Mouse (Mus musculus) right cerebral cortex, postnatal 10 days (tissue): ENCODE measurements around the gene Gm10181.
A peak's percentile ranks its signal among the peaks of the same experiment; 100 is the strongest.
"Not testable (repeated sequence)": the region's sequence is repeated elsewhere in the genome, so short reads cannot be mapped to it uniquely, and the experiment has no call there.

ENCODE experiments used
- DNase-seq, 2 experiments: peaks; one replicate each; pipeline ENCODE4 v3.0.0; 2021; ENCODE audit warnings: low spot score in 2 of 2

Gm10181 gene

DNA sequence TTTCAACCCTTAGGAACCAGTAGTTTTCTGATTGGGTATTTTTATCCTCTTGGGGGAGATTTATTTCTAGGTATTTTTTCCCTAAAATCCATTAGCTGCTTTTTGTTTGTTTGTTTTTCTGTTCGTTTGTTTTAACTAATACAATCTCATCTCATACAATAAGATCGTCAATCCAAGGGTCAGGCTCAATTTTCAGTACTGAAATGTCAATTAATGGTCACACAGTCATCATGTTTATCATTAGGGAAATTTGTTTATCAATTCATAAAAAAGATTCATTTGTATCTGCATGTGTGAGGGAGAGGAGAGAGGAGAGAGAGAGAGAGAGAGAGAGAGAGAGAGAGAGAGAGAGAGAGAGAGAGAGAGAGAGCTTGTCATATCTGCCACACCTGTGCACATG, at the start of gene Gm10181:
Gm10181 (plus strand) TSS at position 301 of the 400 bp plus-strand sequence.
- DNase-seq = no peak

DNA sequence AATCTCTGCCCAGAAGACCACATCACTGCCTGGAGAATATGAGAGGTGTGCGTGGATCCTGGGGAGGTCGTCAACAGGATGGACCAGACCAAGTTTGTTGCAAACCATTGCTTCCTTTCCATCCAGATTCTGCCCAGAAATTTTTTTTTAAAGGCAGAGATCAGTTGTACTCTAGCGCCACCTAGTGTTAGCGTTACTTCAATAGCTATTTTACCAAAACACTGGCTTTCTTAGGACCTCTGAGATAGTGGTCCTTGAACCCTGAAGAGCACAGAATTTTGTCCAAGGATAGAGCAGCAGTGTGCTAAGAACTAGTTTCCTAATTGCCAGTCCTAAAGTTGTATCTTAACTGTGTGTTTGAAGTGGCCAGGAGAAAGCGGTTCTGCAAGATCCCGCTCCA, 47.6 kb upstream of the Gm10181 start:
- DNase-seq = peak in 1 of 2 experiments; percentile 44

DNA sequence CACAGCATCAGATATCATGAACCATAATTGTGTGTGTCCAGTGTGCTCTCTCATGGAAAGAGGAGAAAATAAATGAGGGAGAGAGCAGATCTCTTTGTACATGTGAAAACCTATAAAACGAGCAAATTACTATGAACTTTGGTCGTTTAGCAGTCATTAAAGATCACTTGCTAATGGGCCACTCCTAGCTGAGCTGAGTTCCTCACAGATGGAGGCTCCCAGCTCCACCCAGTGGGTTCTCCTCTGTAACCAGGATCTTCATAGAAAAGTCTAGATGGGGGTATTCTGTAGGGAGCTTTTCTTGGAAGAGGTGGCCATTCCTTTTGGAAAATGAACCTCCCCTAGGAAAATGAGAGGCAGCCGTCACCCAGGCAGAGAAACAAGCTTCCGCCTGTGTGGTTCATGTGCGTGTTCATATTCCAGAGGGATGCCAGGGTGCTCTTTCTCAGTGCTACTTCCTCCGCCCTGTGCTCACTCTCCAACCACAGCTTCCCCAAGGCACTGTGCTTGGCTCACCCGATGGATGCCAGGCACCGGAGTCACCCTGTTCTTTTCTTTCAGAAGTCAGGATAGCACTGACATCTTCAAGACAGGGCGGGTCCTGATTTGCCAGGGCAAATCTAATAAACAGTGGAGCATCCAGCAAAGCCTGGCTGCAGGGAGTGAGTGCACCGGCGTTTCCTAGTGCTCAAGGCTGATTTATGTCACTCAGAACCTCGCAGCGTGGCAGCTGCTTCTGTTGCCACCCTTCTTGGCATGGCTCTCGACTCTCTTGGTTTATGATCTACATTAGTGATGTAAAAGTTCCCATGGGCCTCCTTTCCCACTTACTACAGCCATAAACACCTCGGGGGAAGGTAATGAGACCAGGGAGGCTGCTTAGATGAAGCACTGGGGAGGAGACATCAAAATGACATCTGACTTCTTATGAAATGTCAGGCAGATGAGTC, 46.8 kb upstream of the Gm10181 start:
- no peak for DNase-seq

DNA sequence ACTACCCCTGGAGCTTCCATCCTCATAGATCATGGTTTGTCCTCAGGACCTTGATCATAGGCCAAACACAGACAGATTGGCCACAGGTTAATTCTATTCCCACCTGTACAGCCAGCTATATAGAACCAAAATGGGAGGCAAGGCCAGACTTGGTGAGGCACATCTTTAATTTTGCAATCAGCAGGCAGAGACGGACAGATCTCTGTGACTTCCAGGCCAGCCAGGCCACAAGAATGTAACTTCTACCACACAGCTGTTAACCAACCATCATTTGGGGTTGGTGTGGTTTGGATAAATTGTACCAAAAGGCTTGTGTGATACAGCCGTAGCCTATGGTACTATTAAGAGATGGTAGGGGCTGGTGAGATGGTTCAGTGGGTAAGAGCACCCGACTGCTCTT, 44.9 kb upstream of the Gm10181 start:
- no peak for DNase-seq

DNA sequence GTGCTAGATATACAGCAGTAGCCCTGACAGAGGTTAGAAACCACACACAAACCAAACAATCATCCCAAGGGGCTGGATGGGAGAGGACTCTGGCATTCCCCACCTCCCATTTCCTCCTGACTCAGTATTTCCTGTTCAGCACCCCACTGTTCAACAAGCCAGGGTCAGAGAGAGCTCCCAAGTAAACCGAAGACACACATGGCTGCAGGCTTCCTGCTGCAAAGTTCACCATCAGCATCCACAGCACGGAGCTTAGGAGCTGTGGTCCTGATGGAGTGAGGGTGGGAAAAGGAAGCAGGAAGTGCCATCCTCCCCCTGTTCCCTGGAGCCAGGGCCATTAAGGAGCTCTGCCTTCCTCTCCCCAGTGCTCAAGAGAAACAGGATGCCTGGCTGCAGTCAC, 40.9 kb upstream of the Gm10181 start:
- no peak for DNase-seq

DNA sequence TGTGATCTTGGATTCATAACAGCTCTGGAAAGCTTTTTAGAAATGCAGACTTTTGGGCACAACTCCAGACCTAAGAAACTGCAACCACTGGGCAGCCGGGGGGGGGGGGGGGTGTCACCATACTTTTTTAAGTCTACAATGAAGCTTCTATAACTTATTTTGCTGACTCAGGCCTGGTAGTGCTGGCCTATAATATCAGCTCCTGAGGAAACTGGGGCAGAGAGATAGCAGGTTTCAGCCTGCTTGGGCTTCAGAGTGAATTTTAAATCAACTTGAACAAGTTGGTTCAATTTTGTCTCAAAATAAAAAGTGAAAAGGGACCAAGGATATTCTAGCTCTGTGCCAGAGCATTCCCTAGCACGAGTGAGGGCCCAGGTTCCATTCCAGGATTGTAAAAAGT, 40.3 kb upstream of the Gm10181 start:
- DNase-seq = no peak

DNA sequence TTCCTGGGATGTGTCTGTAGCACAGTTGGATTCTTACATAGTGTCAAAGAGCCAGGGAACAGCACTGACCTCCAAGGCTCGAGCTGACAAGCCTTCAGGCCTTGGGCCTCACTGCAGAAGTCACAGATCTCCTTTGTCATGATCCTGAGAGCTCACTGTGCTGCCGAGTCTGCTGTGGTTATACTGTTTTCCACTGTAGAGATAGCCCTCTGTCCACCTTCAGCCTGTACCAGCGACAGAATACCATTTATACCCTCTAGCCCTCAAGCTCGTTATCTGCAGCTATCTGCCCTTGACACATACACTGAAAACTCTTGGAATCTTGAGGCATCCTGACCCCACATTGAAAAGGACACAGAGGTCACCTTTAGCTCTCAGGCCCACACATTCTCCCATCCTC, 37.3 kb upstream of the Gm10181 start:
- no peak for DNase-seq

DNA sequence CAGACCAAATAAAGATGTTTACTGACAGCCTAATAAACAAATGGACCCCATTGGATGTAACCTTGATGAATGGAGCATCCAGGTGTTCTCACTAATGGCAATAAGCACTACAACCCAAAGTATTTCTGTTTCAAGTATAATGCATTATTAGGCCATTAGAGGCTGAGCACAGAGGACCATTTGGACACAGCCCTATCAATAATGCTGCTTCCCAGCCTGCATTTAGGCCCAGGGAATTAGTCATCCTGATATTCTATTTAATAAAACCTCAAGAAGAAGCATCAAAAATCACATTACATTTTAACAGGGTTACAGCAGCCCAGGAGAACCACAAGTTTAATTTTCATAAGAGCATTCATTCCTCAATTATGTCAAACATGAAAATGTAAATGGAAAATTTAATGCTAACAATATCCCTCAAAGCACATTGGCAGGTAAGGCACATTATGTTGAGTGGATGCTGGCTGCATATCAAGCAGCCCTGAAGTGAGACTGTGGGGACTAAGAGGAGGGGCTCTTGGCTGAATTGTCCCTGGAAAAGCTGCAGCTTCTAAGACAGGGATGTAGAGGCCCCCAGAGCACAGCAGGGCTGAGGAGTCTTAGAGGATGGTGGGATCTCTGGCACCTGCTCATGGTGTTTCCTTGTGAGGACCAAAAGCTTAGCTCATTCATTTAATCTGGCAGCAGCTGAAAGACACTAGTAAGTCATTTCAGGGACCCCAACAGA, 33.4 kb upstream of the Gm10181 start:
- no peak for DNase-seq

DNA sequence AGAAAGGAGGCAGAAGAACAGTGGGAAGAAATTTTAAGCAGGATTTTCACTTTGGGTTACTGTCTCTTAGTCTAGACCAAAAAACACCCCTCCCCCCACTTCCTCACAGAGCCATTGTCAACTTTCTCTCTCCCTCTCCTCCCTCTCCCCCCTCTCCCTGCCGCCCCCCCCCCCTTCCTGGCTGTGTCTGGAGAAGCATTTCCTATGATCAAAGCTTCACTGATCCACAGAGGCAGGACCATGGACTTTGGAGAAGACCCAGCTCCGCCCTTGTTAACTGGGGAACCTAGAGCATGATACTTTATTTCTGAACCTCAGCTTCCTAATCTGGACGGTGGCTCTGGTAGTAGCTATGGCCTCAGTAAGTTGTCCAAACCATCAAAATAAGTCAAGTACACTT, 30.5 kb upstream of the Gm10181 start:
- DNase-seq = no peak

DNA sequence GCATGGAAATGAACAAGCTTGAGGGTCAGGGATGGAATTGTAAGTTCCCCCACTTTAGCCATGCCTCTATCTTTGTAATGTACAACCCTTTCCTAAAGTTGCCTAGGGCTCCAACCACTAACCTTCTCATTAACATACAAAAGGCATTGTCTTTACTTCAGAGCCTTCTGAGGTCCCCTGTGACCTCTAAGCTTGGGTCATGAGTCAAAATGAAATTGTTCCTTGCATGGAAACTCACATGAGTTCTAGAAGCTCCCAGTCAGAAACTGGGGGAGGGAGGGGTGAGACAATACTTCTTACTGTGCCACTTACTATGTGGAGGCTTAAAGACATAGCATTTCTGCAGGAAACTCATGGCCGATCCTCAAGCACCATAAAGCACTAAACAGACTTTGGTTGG, 16.6 kb upstream of the Gm10181 start:
- no peak for DNase-seq

DNA sequence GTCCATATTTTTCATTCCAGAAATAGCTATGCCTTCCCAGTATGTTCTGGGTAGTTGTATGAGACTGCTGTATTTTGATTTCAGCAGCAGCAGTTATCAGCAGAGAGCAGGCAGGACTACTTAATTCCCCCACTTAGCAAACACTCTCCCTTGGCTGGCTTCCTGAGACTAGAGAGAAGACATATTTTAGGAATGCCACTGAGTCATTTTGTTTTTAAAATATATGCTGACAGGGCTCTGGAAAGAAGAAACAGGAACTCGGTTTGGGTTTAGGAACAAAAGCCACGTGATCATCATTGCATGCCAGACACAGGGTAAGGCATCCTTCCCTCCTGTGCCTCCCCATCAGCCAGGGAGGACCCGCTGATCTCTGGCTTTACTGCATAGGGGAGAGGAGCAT, 13.2 kb upstream of the Gm10181 start:
- DNase-seq = peak; percentile 24 to 37

DNA sequence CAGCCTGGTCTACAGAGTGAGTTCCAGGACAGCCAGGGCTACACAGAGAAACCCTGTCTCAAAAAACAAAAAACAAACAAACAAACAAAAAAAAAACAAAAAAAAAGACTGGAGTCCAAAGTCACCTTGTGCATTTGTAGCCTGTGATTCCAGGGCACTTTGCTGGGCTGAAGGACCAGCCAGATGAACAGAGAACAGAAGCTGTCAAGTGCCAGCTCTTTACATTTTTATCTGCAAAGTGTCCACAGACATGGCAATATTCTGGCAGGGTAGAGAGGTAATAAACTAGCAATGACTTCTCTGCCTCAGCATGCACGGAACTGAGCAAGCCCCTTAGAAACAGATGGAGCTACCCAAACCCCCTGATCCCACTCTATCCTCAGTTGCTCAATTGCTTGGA, 12.7 kb upstream of the Gm10181 start:
- no peak for DNase-seq

DNA sequence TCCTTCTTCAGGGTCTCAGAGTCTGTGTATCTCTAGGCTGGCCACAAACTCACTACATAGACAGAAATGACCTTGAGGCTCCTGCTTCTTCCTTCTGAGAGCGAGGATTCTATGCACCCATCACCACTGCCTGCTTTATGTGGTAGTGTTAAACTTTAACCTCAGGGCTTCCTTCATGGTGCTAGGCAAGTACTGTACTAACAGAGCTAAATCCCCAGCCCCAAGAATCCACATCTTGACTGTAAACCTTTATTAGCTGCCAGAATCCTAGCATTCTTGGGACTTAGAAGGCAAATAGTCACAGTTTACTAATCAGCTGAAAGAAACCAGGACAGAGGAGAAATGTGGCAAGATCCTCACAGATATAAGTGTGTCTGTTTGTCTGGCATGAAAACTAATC, 1.6 kb downstream of the Gm10181 start:
- DNase-seq = no peak

DNA sequence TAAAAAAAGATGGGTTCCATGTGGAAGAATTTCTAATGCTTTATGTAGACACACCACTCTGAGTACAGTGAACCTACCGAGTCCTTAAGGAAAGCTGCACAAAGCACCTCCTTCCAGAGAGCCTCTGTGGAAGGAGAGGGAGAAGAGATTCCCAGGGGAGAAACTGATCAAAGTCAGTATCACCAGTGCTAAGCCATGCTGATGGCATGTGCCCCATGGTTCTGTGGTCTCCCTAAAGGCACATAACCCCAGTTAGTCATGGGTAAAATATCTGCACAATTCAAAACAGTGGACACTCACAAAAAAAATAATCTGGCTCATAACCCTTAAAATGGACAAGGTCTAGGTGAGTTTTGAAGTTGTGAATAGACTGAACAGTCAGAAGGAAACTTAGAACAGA, 13.7 kb downstream of the Gm10181 start:
- DNase-seq = no peak

DNA sequence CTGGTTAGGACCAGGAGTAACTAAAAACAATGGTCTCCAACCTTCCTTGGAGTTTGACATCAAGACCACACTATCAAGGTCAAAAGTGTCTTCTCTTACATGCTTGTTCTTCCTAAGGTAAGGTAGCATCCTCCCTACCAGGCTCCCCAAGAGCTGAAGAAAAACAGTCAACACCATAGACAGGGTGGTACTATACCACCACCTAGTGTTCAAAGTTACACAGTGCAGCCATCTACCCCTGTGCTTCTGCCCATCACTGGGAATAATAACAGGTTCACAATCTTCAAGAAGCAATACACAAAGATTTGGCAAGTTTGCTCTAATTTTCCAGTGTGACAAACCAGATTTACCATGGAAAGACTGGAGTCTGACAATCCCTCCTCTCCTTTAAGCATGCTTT, 15.4 kb downstream of the Gm10181 start:
- DNase-seq = peak in 1 of 2 experiments; percentile 32

DNA sequence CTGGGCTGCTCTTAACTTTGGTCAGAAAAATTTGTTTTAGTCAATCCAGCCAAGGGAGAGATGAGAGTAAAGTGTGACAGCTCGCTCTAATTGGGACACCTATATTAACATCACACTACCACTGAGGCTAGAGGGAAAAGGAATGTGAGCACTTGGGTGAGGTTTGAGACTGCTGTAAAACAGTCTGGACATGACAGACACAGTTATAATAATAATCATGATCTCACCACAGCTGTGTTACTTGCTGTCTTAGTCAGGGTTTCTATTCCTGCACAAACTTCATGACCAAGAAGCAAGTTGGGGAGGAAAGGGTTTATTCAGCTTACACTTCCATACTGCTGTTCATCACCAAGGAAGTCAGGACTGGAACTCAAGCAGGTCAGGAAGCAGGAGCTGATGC, 34.4 kb downstream of the Gm10181 start:
- DNase-seq = not testable (repeated sequence)

DNA sequence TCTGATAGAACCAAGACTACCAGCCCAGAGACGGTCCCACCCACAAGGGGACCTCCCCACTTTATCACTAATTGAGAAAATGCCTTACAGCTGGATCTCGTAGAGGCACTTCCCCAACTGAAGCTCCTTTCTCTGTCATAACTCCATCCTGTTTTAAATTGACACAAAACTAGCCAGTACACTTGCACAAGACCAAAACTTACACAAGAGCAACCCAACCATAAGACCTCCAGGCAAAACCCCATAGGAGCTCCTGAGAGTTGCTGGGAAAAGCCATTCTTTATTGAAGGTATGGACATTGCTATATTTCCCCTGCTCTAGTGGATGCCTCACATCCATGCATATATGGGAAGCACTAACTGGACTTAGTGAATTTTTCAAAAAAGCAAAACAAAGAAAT, 34.8 kb downstream of the Gm10181 start:
- DNase-seq = no peak

DNA sequence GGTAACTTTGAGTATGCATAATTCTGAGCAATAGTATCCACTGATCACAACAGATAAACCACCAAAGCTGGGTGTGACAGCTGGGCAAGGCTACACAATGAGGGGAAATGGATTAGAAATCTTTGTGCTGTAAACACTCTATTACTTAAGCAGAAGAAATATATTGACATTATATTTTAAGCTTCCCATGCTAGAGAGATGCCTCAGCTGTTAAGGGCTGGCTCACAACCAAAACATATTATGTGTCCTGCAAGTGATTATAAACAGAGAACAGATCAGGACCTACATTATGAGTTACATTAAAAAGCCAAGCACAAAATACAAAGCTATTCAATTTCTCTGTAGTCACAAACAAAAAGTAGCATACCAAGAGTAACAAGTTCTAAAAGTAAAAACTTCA, 43.0 kb downstream of the Gm10181 start:
- no peak for DNase-seq

DNA sequence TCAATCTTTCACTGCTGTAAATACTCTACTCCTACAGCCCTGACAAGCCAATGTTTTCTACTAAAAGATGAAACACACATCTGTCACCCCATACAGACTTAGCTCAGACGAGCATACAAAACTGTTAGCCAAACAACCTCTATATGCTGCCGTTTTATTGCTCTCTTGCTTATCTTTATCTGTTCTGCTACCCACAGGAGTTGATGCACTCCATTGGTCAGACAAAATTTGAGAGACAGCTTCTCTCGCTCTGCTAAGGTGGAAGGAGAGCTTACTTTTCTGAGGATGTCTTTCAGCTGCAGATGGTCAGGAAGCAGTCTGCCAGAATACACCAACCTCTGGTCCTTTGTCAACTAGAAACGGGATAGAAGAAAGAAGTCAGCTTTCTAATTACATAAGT, 43.7 kb downstream of the Gm10181 start:
- DNase-seq = no peak

DNA sequence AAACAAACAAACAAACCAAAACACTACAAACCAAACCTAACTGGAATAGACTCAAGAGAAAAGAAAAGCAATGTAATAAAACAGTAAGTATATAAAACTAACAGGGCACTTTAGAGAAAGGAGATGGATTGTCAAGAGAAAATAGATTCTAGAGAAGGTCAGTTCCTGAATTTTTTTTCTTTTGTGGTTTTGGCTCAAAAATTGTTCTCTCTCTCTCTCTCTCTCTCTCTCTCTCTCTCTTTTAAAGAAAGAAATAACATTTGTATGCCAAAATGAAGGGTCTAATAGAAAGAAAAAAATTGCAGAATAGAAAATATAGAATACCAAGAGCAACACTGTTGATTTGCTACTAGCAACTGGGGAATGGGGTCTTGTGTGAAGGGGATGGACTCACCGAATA, 49.7 kb downstream of the Gm10181 start:
- no peak for DNase-seq
